Mouse (Mus musculus) gastrocnemius, postnatal 4 days (tissue): ENCODE data around the gene Clec16a. TPM values are rescaled to one million over a fixed set of nuclear protein-coding genes. Genes with fewer than 3 reads are reported as not detected.
A peak's percentile ranks its signal among the peaks of the same experiment; 100 is the strongest.

Experiments
- DNase-seq, 2 experiments: peaks; one replicate each; pipeline ENCODE4 v3.0.0; 2021 to 2022; ENCODE audit warnings: low spot score in 2 of 2, mixed read lengths in 2 of 2
- total RNA-seq, 2 experiments: library from RNA; stranded (reverse); gene quantifications; 2 replicates each; pipeline ENCODE4 v1.2.3; 2021

The Clec16a gene
- total RNA-seq, 2 experiments from 2014 or later, result 22.3 to 26.2 TPM

DNA sequence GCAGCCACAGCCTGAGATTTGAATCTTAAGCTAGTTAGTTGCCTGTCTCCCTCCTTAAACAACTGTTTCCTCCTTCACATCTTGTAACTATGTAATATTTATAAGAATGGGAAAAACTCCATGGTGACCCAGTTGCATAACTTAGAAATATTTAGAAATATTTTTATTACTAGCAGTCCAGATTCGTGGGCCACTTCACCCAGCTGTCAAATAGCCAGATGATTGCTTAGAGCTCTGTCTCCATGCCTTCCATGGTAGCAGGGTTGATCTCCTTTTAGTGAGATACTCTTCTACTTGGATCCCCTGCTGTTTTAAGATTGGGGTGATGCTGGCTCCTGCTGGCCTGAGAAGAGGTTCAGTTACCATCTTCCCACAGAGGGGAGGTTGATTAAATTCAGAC lies 33.2 kb downstream of the Clec16a start:
- DNase-seq, result no peak

DNA sequence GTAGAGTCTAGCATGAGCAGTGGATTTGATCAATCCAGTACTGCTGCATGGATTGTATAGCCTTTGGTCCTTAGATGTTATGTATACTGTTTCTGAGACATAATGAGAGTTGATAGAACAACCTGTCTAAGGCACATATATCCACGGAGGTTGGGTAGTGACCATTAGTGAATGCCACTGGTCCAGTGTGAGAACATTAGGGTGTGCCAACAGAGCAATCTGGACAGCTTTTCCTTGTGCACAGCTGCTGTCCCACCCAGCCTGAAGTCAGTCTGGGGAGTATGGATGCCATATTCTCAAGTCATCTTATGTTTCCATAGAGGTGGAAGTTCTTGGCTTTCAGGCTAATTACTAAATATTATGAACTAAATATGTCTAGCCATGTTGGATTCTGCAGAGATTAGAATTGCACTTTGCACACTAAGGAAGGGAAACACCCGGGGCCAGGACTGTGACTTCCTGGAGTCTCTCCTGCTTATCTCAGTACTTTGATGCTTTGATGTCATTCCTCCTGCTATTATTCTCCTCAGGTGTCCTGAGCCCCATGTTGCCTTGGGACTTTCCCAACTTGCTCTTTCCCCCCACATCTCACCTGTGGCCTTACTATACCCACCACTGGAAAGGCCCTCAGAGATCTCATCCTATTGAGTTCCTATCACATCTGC lies 36.2 kb downstream of the Clec16a start:
- no peak for DNase-seq

DNA sequence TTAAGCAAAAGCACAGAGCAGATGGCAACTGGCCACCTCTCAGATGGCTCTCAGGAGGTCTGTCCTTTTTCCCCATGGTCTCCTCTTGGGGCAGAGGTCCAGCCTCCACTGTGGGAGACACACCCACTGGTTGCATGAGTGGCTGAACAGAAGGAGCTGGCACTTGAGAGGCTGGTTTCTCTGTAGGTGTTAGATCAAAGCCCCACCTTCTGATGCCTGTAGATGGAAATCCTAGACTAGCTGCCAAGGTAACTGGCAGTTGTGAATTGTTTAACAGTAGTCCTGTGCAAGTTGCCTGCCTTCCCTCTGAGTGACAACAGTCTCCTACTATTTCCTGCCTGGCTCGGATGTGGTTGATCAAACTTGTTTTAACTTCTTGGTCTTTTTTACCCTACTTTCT lies 40.0 kb downstream of the Clec16a start:
- DNase-seq, result no peak

DNA sequence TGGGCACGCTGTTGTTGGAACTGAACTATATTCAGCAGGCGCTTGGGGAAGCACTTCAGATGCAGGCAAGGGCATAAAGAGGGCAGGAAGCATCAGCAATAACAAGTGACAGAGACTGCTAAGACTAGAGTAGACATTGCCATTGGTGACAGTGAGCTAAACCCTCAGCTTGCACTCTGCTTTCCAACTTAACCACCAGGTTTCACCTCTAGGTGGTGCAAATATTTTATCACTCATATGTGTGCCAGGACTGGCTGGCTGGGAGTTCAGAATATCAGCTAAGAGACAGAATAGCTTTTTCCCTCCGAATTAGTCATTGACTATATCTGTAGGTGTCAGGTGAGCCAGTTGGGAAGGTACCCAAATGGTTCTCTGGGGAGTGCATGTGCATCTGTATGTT lies 41.4 kb downstream of the Clec16a start:
- DNase-seq, result no peak

DNA sequence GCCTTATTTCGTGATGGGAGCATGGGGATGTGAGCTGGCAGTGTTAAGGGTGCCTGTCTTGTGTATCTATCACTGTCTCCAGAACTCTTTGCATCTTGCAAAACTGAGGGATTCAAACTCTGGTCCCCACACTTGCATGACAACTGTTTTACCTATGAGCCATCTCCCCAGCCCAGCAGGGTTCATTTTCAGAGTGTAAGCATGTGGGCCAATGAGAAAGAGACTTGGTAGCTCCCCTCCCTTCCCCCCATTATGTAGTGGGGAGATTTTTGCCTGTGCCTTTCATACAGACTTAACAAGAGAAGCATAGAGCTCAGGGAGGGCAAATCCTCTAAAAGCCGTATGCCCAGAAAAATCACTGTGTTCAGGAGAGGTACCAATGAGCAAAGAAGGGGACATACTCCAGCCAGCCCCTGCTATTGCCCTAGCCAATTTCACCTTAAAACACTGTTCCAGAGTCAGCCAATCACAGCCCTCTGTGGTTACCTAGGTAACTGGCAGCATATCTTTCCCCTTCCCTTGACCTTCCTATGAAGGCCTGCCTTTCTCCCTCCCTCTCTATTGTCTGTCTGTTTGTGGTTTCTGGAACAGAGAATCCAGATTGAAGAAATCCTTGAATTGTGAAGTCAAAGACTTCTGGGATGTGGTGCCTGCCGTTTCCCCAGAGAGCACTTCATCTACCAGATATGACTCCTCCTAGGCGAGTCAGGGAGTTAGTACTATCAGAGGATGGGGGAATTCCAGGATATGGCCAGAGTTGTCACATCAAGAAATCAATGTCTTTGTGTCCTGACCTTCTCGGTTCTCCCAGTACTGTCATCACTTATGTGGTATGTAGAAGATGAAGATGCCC lies 55.0 kb downstream of the Clec16a start:
- DNase-seq, result no peak

DNA sequence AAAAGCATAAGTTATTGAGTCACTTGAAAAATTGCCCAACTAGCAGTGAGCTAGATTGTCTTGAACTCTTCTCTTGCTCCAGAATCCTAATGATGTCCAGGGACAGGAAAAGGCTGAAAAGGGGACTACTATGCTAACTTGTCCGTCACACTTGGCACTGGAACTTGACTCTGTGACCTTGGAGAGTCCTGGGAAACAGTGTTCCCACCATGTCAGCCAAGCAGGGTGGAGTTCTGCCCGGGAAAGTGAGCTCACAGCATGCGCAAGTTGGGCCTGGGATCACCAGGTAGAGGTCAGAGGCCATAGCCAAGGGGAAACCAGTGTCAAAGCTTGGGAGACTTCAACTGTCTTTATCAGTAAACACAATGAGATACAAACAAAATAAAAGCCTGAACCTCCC lies 62.7 kb downstream of the Clec16a start:
- no peak for DNase-seq

DNA sequence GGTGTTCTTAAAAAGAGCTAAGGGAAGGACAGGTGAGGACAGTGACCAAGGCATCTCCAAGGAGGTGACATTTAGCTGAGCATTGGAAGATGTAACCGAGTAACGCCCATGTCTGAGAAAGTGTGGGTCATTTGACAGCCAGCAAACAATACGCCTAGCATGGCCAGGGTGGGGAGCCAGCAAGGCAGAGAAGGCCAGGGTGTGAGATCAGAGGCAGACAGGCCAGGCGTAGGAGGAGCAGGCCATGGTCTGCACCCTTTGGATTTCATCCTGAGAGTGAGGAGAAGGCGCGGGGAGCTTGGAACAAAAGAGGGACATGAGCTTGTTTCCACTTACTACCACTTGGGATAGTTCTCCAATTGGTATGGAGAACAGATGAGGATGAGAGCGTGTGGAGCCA lies 64.8 kb downstream of the Clec16a start:
- peak in 1 of 2 experiments; percentile 24 for DNase-seq

DNA sequence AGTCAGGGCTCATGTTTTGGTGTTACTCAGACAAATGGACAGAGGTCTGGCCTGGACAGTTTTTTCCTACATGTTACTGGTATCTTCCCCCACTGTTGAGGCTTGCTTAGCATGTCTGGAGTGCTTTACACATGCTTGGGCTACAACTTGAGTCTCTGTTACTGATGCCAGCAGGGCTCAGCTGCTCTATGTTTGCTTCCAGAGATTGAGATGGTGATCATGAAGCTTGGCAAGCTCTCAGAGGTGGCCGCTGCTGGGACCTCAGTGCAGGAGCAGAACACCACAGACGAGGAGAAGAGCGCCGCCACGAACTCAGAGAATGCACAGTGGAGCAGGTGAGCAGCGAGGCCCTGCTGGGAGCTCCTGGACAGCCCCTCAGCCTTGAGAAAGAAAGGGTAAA lies 65.7 kb downstream of the Clec16a start:
- peak in 1 of 2 experiments; percentile 19 for DNase-seq

DNA sequence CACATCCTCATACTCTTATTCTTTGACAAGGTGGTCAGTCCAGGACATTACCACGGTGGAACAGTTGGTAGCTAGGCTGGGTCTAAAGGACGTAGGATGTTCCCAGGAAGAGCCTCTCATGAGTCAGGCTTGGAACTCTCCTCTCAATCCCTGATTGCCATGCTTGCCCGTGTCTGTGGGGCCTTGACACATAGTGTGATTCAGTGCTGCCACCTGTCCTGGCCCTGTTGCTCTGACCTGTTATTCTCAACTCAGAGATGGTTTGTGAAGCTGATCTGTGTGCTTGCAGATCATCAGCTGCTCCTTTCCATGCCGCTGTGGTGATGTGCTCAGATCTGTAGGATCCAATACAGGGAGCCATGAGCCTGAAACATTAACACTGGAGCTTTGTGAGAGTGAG lies 66.2 kb downstream of the Clec16a start:
- no peak for DNase-seq

DNA sequence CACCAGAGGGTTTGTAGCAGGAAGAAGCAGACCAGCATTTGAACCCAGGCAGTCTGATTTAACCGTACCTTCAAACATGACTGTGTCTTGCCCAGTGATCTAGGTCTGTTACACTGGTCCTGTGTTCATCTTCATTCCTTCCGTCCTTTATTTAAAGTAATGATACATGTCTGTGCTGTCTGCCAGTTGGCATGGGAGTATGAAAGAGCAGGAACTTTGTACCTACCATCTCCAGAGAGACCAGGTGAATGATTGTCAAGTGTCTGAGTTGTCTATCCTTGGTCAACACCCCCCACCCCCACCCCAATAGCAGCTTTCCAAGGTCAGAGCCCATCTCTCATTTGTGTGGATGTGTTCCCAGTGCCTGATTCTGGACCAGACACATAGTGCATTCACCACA lies 68.9 kb downstream of the Clec16a start:
- no peak for DNase-seq

DNA sequence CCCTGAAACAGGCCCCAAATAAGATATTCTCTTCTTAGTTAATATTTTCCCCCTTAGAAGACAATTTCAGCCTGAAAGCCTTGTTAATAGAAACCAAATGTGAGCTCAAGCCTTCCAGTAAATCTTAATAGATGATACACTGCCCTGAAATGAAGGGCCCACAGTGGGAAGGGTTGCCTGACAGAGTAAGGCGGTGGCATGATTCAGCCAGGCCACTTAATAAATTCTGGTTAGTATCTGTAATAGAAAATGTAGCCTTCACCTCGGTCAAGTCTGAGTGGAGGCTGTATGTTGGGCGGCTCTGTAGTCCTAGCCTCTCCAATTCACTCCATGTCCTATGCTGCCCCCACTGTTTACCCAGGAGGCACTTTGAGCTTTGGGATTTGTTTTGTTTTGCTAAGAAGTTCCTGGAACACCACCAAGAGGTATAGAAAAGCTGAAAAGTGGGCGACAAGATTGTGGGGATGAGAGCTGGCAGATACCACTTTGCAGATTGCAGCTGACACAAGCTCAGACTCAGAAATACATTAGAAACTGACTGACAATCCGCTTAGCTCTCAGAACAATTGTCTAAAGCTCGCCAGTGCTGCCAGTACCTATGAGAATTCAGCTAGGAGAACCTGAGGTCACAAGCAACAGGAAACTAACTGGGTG lies 75.9 kb downstream of the Clec16a start:
- DNase-seq, result no peak

DNA sequence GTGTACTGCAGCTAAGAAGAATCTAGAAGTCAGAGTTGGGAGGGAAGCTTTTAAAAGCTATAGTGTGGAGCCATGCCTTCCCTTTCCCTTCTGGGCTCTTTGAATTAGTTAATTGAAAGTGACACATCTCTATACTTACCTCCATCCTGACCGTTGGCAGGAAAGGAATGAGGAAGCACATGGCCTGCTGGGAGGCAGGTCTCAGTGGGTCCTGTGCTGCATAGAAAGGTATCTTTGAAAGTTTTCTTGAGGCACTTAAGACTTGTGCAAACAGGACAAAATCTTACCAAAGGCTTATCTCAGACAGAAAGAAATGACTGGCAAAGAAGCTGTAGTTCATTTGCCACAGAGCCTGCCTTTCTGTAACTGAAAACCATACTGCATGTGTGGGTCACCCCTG lies 76.6 kb downstream of the Clec16a start:
- no peak for DNase-seq

DNA sequence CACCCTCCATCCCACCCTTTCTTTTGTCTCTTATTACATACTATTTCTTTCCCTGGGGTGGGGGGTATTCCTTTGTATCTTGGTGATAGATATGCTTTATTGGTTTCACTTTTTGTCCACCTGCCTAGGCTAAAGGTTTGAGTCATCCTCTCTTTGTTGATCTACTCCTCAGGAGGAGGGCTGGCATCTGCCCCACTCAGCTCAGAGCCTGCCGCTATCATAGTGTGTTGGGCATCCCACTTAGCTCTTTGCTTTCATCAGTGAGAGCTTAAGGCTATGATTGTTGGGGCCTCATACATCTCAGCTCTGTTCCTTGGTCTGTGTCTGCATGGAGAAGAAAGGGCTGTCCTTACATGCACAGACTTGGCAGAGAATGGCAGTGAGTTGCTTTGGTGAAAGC lies 81.0 kb downstream of the Clec16a start:
- no peak for DNase-seq

DNA sequence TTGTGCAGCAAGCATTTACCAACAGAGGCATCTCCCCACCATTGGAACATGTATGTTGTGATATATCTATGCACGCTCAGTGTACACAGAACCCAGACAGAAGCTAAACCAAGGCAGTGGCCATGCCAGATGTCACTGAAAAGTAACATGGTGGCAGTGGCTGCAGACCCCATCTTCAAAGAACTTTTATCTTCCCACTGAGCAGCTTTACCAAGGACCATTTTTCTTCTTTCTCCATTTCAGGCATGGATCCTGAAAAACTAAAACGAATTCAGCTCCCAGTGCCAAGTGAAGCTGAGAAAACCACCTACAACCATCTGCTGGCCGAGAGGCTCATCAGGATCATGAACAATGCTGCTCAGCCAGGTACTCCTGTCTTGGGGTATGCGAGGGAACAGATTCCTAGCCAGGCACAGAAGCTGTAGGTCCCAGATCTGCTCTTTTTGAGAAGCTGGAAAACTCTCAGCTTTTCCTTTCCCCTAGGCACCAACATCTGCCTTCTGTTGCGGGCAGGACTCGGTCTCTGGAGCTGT lies 82.1 kb downstream of the Clec16a start:
- DNase-seq, result no peak

DNA sequence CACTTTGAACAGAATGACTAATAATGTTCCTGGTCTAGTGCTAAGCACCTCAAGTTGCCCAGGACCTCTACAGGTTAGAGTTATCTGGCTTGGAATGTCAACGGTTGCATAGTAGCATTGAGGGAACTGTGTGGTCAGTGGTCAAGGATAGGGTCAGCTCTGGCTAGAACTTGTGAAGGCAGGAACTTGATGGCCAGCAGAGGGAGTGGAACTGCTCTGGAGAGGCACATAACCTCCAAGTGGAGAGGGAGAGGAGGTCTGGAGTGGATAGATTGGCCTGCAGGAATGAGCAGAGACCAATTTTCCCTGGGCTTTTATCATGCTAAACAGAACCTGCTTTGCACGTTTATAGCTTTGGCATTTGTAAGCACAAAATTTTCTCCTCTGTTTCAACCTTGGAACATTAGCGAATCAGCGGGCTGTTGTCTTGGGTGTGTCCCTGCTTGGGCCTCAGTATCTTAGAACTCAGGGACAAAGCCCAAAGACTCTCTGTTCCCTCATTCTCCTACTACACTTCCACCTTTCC lies 83.0 kb downstream of the Clec16a start:
- DNase-seq, result no peak

DNA sequence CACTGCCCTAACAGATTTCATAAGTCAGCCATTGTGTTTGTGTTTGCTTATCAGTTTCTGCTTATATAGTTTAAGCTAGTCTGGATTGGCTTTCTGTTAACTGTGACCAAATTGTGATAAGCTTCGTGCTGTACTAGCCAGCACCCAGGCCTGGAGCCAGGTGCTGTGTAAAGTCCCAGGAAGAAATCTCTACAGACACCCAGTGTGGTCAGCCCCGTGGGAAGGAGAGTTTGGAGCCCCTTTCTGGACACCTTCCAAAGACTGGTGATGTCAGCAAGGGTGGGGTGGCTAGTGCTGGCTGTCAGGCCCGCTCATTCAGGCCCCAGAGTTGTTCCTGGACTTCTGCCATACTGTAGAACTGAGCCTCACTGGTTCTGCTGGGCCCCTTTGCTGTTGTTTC lies 83.8 kb downstream of the Clec16a start:
- no peak for DNase-seq

DNA sequence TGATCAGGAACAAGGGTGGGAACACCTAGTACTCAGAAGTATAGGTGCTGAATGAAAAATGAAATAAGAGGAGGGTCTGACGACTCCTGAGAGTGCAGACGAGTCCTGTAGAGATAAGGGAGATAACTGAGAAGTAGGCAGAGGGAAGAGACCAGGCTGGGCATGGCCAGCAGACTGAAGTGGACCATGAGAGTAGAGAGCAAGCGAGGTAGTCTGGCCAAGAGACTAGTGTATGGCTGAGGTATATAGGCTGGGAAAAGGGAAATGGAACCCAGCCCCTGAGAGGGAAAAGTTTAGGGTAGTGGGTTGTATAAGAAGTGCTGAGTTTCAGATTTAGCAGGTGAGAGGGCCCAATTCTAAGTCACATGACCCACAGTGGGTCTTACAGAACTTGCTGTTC lies 84.2 kb downstream of the Clec16a start:
- no peak for DNase-seq

DNA sequence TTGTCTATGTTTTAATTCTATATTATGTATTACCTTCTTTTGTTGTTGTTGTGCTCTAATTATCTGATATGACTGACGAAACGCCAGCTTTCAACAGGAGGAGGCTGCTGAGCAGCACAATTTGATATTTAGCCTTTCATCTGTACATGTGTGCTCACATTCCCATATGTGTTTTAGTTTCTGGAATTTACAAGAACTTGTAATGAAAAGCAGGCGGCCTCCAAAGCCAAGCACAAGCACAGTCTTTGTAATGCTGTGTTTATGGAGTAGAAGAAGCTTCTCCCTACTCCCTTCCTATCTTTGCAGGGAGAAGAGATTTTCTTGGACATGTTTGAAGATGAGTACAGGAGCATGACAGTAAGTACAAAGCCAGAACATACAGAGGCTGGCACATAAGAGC lies 89.8 kb downstream of the Clec16a start:
- DNase-seq, result no peak

DNA sequence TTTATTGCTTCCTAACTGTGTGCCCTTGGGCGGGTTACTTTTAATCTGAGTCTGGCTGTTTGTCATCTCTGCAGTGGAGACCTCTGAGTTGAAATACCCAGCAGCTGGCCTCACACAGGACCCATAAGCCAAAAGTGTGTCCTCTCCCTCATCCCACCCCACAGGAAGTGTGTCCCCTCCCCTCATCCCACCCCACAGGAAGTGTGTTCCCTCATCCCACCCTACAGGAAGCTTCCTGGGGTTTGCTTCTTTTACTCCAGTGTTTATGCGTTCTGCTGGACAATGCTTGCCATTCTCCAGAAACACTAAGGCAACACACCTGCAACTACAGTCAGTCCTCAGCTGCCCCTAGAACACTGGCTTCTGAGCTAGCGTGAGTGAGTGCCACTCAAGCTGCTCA lies 92.8 kb downstream of the Clec16a start:
- DNase-seq, result no peak

DNA sequence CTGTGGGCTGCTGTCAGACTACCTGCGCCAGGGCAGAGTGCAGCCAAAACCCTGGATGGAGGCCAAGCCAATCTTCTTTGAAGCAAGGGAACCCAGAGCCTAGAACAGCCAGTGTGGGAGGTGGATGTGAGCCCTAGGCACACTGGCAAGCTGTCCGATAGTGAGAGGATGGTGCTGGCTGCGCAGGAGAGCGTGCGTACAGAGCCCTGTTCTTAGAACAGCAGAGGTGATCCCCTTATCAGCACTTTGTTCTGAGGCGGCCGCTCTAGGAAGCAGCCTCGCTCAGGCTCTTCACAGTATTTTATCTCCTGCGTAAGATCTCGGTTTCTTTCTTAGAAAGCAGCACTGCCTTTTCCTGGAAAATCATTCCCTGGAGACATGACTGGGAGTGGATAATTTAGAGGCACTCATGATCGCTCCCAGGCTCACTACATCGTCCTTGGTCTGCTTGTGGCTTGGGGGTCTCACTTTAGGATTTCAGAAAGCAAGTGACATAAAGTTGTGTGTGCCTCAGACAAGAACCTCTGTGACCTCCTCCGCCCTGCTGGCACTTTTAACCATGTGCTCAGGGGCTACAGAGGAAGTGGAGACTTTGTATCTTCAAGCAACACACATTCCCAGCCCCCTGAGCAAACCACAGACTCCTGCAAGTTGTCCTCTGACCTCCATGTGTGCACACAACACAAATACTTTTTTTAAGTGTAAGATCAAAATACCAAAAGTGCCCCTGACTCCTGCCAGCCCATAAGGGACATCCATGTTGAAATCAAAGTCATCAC lies 94.2 kb downstream of the Clec16a start:
- no peak for DNase-seq

DNA sequence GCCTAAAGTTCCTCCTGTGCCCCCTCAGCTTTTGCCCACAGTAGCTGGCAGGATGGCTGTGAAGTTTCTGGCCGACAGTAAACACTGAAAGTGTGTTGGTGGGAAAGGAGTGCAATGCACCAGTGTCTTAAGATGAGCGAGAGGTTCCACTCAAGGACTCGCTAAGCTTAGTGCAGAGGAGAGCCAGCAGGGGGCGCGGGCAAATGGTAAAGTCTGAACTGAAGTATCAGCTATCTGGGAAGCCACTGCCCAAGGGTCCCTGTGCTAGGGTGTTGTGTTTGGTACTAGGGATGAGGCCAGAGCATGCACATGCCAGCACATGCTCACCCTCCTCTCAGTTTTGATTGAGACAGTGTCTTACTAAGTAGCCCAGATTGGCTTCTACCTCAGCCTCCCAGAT lies 94.9 kb downstream of the Clec16a start:
- DNase-seq, result peak; percentile 71 to 84
